Mouse (Mus musculus): ENCODE results near the gene Thap4. TPM values are rescaled to one million over a fixed set of nuclear protein-coding genes. Genes with fewer than 3 reads are reported as not detected.

Thap4 gene
- total RNA-seq, 4 experiments from 2014 or later, result 33.6 to 45.6 (median 42.1) TPM

GRCm38 (mm10) chr1:93746179-93746578 is 8.5 kb downstream of the Thap4 start:
- no peak for DNase-seq (ENCODE audit: low spot score in 2 of 2)

DNA sequence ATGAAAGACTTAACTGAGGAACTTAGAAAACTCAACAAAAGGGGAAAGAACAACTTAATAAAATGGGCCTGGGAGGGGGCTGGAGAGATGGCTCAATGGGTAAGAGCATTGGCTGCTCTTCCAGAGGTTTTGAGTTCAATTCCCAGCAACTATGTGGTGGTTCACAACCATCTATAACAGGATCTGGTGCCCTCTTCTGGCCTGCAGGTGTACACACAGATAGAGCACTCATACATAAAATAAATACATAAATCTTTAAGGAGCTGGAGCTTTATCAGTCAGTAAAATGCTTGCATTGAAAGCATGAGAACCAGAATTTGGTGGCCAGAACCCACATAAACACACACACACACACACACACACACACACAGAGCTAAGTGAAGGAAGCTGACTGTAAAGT is 11.8 kb downstream of the Thap4 start:
- no peak for DNase-seq (ENCODE audit: low spot score in 2 of 2)

- no peak for DNase-seq (ENCODE audit: low spot score in 2 of 2)
These were observed 12.7 kb downstream of the Thap4 start for GRCm38 (mm10) chr1:93741987-93742386.

DNA sequence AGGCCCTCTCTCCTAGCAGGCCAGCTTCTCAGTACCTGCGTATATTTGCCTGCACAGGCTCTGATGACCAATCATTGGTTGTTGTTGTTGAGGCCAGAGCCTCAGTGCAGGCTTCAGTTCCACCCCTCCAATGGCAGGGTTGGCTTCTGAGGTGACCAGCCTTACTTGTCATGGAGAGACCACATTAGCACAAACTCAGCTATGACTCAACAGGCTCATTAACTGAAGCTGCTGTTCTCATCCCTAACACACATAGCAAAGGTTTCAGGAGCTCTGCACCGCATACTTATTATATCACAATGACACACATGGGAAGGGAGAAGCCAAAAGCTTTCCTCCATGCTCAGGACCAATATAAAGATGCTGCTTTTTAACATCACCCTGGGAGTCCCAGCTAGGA is 14.0 kb downstream of the Thap4 start:
- DNase-seq (ENCODE audit: low spot score in 2 of 2), result no peak

GRCm38 (mm10) chr1:93737711-93738110 is 17.0 kb downstream of the Thap4 start:
- DNase-seq (ENCODE audit: low spot score in 2 of 2), result no peak

GRCm38 (mm10) chr1:93735859-93736258 is 18.8 kb downstream of the Thap4 start:
- DNase-seq (ENCODE audit: low spot score in 2 of 2), result no peak

DNA sequence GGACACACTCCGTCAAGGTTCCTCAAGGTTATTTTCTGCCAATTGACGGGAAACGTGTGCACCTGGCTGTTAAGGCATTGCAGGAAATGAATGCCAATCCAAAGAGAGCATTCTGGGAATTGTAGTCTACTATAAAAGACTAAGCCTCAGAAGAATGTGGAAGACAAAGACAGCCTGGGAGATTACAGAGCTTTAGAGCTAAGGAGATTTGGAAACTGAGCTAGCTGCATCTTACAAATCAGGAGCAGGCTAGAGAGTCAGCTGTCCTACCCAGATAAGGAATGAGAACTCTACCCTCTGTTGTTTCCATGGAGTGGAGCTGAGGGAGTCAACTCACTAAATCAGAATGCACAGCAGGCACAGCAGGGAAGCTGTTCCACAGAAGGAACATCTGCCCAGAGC is 22.8 kb downstream of the Thap4 start:
- DNase-seq (ENCODE audit: low spot score in 2 of 2), result no peak

GRCm38 (mm10) chr1:93731103-93731502 is 23.6 kb downstream of the Thap4 start:
- DNase-seq (ENCODE audit: low spot score in 2 of 2), result no peak

DNA sequence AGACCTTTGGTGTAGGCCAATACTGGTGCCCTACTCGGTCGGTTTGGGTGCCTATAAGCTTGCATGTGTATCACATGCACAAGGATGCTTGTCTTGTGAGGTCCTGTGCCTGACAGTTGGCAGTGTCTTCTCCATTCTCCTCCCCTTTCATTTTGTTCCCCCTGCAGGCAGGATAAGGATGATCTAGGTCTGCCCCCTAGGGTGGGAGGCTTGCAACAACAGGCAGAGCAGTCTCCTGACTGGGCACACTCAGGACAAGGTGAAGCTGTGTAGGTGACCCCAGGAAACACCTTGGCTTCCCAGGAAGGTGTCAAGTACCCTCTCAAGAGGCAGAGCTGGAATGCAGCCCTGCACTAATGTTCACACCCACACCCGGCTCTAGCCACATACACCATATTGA is 27.7 kb downstream of the Thap4 start:
- peak in 1 of 2 experiments; percentile 27 for DNase-seq (ENCODE audit: low spot score in 2 of 2)

DNA sequence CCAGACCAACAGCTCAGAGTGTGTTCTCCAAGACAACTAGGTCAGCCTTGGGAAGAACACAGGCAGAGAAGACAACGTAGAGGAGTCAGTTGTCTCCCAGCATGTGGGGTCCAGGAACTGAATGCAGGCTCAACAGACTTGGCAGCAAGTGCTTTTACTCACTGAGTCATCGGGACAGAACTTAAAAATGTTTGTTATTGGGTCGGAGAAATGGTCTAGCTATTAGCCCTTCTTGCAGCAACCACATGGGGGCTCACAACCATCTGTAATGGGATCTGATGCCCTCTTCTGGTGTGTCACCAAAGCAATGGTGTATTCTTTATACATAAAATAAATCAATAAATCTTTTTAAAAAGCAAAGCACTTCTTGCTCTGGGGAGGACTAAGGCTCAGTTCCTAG is 28.5 kb downstream of the Thap4 start:
- DNase-seq (ENCODE audit: low spot score in 2 of 2), result no peak

DNA sequence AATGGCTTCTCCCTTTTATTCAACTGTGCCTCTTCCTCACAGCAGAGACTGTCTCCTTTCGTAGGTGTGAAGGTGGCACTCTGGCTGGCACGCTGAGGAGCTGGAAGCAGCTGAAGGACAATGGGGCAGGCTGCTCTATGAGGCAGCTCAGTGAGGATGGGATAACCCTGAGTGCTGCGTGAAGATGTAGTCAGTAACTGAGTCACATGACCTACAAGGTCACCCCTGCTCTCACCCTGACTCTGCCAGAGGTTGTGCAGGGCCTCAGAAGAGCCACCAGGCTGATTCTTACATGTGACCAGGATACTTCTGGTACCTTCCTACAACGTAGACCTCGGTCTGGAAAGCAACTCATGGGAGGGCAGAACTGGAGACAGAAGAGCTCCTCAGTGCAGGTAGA is 29.0 kb downstream of the Thap4 start:
- no peak for DNase-seq (ENCODE audit: low spot score in 2 of 2)

DNA sequence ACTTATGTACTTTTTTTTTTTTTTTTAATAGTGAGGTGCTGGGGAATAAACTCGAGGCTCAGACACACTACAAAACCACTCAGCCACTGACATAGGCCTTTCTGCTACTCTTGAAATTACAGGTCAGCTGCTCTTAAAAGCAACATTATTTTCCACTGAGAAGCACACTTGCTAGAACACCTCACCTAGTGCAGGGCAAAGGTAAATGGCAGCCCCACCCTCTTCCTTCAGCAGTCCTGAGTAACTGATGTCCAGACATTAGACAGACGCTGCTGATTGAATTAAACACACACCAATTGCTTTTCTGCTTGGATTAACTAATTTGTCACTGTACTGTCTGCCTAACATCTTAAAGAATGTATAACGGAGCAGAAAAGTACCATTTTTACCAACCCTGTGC is 30.0 kb downstream of the Thap4 start:
- no peak for DNase-seq (ENCODE audit: low spot score in 2 of 2)

DNA sequence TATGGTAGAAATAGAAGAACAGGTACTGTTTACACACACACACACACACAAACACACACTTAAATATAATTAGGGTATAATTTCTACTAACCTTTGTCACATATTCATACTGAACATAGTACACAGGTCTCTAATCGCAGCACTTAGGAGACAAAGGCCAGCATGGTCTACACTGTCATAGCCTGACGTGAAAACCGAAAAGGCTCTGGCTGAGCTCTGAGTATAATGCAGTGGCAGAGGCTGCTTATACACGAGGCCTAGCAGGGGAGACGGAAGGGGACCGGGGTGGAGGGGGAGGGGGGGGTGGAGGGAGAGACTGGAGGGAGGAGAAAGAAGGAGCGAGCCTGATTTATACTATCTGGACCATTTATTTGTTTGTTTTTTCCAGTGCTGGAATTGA is 33.1 kb downstream of the Thap4 start:
- no peak for DNase-seq (ENCODE audit: low spot score in 2 of 2)

- no peak for DNase-seq (ENCODE audit: low spot score in 2 of 2)
These were observed 38.5 kb downstream of the Thap4 start for GRCm38 (mm10) chr1:93716166-93716565.

DNA sequence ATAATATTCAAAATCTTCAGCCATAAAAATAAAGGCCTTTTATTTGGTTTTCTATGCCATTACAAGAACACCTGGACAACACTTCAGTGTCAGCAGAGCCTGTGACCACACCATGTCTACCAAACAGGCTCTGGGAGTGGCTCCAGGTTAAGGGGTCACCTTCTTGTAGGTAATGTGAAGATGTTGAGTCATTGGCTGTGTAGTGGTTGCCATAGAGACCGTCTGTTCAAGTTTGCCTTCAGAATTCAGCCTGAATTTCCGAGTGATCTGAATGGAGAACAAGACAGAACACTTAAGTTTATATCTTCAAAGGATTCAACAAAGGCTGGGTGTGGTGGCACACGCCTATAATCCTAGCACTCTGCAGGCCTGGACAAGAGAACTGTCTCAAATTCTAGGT is 49.3 kb downstream of the Thap4 start:
- no peak for DNase-seq (ENCODE audit: low spot score in 2 of 2)

DNA sequence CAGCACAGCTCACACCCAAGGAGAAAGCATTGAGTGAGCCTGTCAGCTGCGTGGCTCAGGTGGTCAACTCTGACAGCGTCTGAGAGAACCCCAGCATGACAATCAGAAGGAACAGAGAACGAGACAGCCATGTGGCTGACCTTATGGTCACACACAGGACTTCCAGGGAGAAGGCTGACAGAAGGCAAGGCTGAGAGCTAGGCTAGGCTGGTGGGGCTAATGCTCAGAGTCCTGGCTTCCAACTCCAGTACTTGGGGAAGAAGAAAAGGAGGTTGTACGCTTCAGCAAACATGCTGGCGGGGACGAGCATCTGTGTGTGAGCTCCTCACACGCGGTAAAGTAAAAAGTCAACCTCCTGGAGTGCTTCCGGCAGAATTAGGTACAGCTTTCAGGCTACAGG is 50.3 kb downstream of the Thap4 start:
- no peak for DNase-seq (ENCODE audit: low spot score in 2 of 2)

DNA sequence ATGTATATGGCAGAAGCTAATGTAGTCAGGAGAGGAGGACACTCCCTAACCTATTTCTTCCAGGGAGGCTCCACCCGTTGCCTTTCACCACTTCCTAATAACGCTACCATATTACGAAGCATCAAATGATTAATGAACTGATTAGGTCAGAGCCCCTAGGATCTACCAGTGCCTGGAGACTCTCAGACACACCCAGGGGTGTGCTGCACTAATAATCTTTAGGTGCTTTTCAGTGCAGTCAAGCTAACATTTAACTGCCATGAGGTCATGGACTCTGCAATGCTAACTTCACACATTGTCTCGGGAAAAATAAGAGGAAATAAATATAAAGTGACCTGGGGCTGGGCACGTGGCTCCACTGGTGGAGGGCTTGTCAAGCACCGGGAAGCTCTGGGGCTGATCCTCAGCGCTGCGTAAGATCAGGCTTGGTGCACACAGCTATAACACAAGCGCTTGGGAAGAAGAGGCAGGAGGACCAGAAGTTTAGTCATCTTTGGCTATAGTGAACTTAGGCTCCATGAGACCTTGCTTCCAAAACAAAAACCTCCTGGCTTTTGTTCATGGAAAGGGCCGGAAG is 51.1 kb downstream of the Thap4 start:
- no peak for DNase-seq (ENCODE audit: low spot score in 2 of 2)

GRCm38 (mm10) chr1:93702106-93702505 is 52.6 kb downstream of the Thap4 start:
- DNase-seq (ENCODE audit: low spot score in 2 of 2), result no peak

DNA sequence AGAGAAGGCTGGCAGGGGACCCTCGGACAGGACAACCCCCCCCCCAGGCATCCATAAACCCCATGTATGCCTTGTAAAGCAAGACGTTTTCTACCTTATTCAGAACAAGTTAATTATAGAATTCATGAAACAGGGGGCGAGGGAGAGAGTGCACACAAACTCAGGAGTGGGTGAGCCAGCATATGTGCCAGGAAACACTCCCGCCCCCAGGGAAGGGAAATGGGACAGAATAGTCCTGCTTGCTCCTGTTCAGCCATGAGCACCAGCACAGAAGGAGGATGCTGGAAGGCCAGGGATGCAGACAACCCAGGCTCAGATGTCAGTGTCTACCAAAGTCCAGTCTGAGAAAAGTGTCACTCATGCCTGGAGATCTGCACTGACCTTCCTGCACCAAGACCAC is 55.5 kb downstream of the Thap4 start:
- DNase-seq (ENCODE audit: low spot score in 2 of 2), result peak in 1 of 2 experiments; percentile 83

- DNase-seq (ENCODE audit: low spot score in 2 of 2), result no peak
These were observed 57.3 kb downstream of the Thap4 start for GRCm38 (mm10) chr1:93697317-93697716.

- DNase-seq (ENCODE audit: low spot score in 2 of 2), result no peak
These were observed 59.7 kb downstream of the Thap4 start for GRCm38 (mm10) chr1:93694966-93695365.

DNA sequence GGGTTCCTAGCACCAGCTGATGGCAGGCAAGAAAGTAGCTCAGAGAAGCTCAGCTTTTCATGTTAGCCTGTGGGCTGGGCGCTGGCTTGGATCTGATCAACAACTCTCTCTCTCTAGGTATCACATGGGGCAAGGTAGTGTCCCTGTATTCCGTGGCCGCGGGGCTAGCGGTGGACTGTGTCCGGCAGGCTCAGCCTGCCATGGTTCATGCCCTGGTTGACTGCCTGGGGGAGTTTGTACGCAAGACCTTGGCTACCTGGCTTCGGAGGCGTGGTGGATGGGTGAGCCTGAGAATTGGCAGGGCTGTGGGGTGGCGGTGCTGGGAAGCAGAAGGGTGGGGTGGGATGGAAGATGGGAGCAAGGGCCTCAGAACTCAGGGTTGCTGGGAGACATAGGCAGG is 60.7 kb downstream of the Thap4 start:
- no peak for DNase-seq (ENCODE audit: low spot score in 2 of 2)

GRCm38 (mm10) chr1:93693502-93693901 is 61.2 kb downstream of the Thap4 start:
- DNase-seq (ENCODE audit: low spot score in 2 of 2), result no peak

- no peak for DNase-seq (ENCODE audit: low spot score in 2 of 2)
These were observed 61.9 kb downstream of the Thap4 start for GRCm38 (mm10) chr1:93692773-93693172.

All from left cerebral cortex, adult 8-10 months (tissue).